Mouse (Mus musculus) heart, postnatal 0 days (tissue): ENCODE data around the gene Tgds. TPM values are rescaled to one million over a fixed set of nuclear protein-coding genes. Genes with fewer than 3 reads are reported as not detected.

Experiments
- ATAC-seq: fragments of 200-750 bp; cut with Nextera tagmentation; 2 replicates; pipeline ENCODE4 v1.8.0; 2017; ENCODE audit warnings: low read depth, moderate number of reproducible peaks, moderate library complexity; ENCODE audit not compliant: insufficient read depth
- DNase-seq: peaks from one replicate; pipeline ENCODE4 v3.0.0-alpha.2; 2016; ENCODE audit warnings: low spot score
- H3K27ac ChIP-seq: fragments of 300-500 bp; sonication (generic); 2 replicates; pipeline ENCODE4 v1.5.1; 2014; ENCODE audit warnings: low read depth, mild to moderate bottlenecking
- H3K27me3 ChIP-seq: fragments of 300-500 bp; sonication (generic); 2 replicates; pipeline ENCODE4 v1.6.1; 2014; ENCODE audit warnings: low read length, mixed read lengths; ENCODE audit not compliant: control insufficient read depth, insufficient read depth
- H3K36me3 ChIP-seq: fragments of 300-500 bp; sonication (generic); replicated peaks from 2 replicates; pipeline ENCODE4 v1.6.1; 2014; ENCODE audit warnings: low read length, mixed read lengths; ENCODE audit not compliant: control insufficient read depth, insufficient read depth
- H3K4me1 ChIP-seq: fragments of 300-500 bp; sonication (generic); 2 replicates; pipeline ENCODE4 v1.6.1; 2014; ENCODE audit warnings: antibody characterized with exemption; ENCODE audit not compliant: control insufficient read depth, insufficient read depth
- H3K4me2 ChIP-seq: fragments of 300-500 bp; sonication (generic); 2 replicates; pipeline ENCODE4 v1.6.1; 2014; ENCODE audit warnings: low read depth, mild to moderate bottlenecking, low read length, moderate library complexity
- H3K4me3 ChIP-seq: fragments of 300-500 bp; sonication (generic); 2 replicates; pipeline ENCODE4 v1.5.1; 2014; ENCODE audit warnings: low read depth, low read length
- H3K9ac ChIP-seq: fragments of 300-500 bp; sonication (generic); replicated peaks from 2 replicates; pipeline ENCODE4 v1.6.1; 2014; ENCODE audit warnings: low read depth, low read length, mixed read lengths
- H3K9me3 ChIP-seq: fragments of 300-500 bp; sonication (generic); replicated peaks from 2 replicates; pipeline ENCODE4 v1.6.1; 2016; ENCODE audit warnings: low read length; ENCODE audit not compliant: control insufficient read depth
- CTCF ChIP-seq: IDR thresholded peaks from 2 replicates; pipeline ENCODE4 v1.5.1; 2016; ENCODE audit warnings: antibody characterized with exemption, control low read depth, low read depth
- EP300 ChIP-seq: IDR thresholded peaks from 2 replicates; pipeline ENCODE4 v1.6.1; 2016; ENCODE audit warnings: antibody characterized with exemption, low read depth
- WGBS: fragments of 180-500 bp; shearing (Covaris S2); extraction: QIAGEN DNeasy Blood & Tissue Kit; methylation state at CpG from one replicate; pipeline ENCODE4 v1.1.7; 2014; 5-methylcytosine and 5-hydroxymethylcytosine counted together
- polyA plus RNA-seq: library from polyadenylated mRNA; unstranded; fragments of >200 nt; fragmentation: Nextera tagmentation; extraction: Ambion mirVana; gene quantifications from 2 replicates; pipeline ENCODE4 v1.2.1, GENCODE M21; 2015
- total RNA-seq: library from RNA; depleted of rRNA; stranded (reverse); fragments of >200 nt; gene quantifications from 2 replicates; pipeline ENCODE4 v1.2.3, GENCODE M21; 2014; ENCODE audit warnings: low replicate concordance; rRNA removed

The Tgds gene
- 15.8 and 17.3 TPM in 2 replicates for total RNA-seq
- polyA plus RNA-seq, result 25.2 and 28.4 TPM in 2 replicates

GRCm38 (mm10) chr14:118132642-118132977, at the start of gene Tgds:
Tgds (minus strand) TSS chr14:118132755.
- no peaks in the 10 kb centered on the region for H3K27me3 ChIP-seq
- H3K36me3 ChIP-seq, result peaks cover 19% of the 10 kb centered on the region
- peak within 1 kb of the TSS; percentile 84 for H3K9ac ChIP-seq
- 0% methylated on average over 28 of the region's 28 CpGs for WGBS
- H3K9me3 ChIP-seq, result no peaks in the 10 kb centered on the region
- TF ChIP-seq EP300 (no peak), CTCF (no peak)
- H3K4me1 ChIP-seq, result peaks cover 10% of the 10 kb centered on the region
- peak within 1 kb of the TSS; percentile 80 for H3K4me2 ChIP-seq
- ATAC-seq (peak; percentile 77), DNase-seq (peak; percentile 97)
- H3K4me3 ChIP-seq, result peak within 1 kb of the TSS; percentile 85
- H3K27ac ChIP-seq, result peak within 1 kb of the TSS; percentile 52; the same call in 1 of the 2 replicates

- Histone ChIP-seq H3K4me2 (peak overlapping the region; percentile 95), H3K9ac (0 out of 2 replicates have a peak overlapping the region, but pooled peaks have one; percentile 38), H3K9me3 (no peaks in the 10 kb centered on the region), H3K36me3 (no peaks in the 10 kb centered on the region), H3K4me3 (peak overlapping the region; percentile 48), H3K27me3 (no peaks in the 10 kb centered on the region), H3K27ac (peak overlapping the region; percentile 58), H3K4me1 (peaks cover 3% of the 10 kb centered on the region; the same call in 1 of the 2 replicates)
- WGBS, result 3% methylated on average over 10 of the region's 10 CpGs
- DNase-seq, result peak; percentile 76
- peak; percentile 85 for ATAC-seq
- TF ChIP-seq EP300, result no peak
- TF ChIP-seq CTCF, result no peak
Measured at GRCm38 (mm10) chr14:118180711-118181177, 48.2 kb upstream of the Tgds start.

DNA sequence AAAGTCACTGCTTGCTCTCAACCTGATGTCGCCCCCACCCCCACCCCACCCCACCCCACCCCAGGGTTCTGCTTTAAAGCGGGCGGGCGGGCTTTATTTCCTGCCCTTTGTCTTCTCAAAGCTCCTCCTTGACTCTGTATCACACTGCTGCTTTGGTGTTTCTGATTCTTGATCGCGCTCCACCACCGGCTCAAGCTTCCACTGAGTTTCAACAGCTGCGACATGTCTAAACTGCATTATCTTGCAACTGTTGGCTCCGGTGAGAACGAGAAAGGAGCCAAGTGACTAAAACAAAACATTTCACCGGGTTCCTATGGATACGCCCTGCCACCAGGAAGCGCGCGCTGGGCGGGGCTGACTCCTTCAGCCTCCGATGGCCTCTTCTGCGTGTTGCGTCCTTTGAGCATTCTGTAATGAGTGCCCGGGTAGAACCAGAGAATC, 47.6 kb upstream of the Tgds start:
- WGBS, result 0% methylated on average over 20 of the region's 20 CpGs
- peak overlapping the region; percentile 23 for H3K9ac ChIP-seq
- peak overlapping the region; percentile 95 for H3K4me2 ChIP-seq
- DNase-seq (peak; percentile 83), ATAC-seq (peak; percentile 90)
- no peaks in the 10 kb centered on the region for H3K9me3 ChIP-seq
- H3K4me1 ChIP-seq, result peaks cover 3% of the 10 kb centered on the region; the same call in 1 of the 2 replicates
- peak overlapping the region; percentile 58 for H3K27ac ChIP-seq
- TF ChIP-seq CTCF (no peak), EP300 (no peak)
- no peaks in the 10 kb centered on the region for H3K36me3 ChIP-seq
- peak overlapping the region; percentile 48 for H3K4me3 ChIP-seq
- H3K27me3 ChIP-seq, result no peaks in the 10 kb centered on the region

- no peaks in the 10 kb centered on the region for H3K9me3 ChIP-seq
- DNase-seq (no peak), ATAC-seq (no peak)
- no peaks in the 10 kb centered on the region for H3K27me3 ChIP-seq
- H3K4me3 ChIP-seq, result peak overlapping the region; percentile 48
- H3K9ac ChIP-seq, result peak overlapping the region; percentile 23
- 38% methylated on average over 7 of the region's 7 CpGs for WGBS
- peak overlapping the region; percentile 58 for H3K27ac ChIP-seq
- H3K36me3 ChIP-seq, result no peaks in the 10 kb centered on the region
- peak overlapping the region; percentile 95 for H3K4me2 ChIP-seq
- peaks cover 3% of the 10 kb centered on the region; the same call in 1 of the 2 replicates for H3K4me1 ChIP-seq
- TF ChIP-seq EP300 (no peak), CTCF (no peak)
Measured at GRCm38 (mm10) chr14:118179701-118180100, 47.1 kb upstream of the Tgds start.

- DNase-seq, result no peak
- no peak for TF ChIP-seq CTCF
- Histone ChIP-seq H3K27ac (no peak overlapping the region), H3K9ac (no peak overlapping the region), H3K4me3 (no peak overlapping the region), H3K27me3 (no peaks in the 10 kb centered on the region), H3K9me3 (no peaks in the 10 kb centered on the region), H3K4me1 (peaks cover 3% of the 10 kb centered on the region; the same call in 1 of the 2 replicates), H3K4me2 (no peak overlapping the region), H3K36me3 (no peaks in the 10 kb centered on the region)
- WGBS, result 42% methylated on average over 1 of the region's 1 CpGs
- no peak for ATAC-seq
Measured at GRCm38 (mm10) chr14:118179251-118179650, 46.7 kb upstream of the Tgds start.

GRCm38 (mm10) chr14:118175694-118176085, 43.1 kb upstream of the Tgds start:
- DNase-seq (no peak), ATAC-seq (no peak)
- TF ChIP-seq CTCF, result no peak
- TF ChIP-seq EP300, result no peak
- peaks cover 3% of the 10 kb centered on the region; the same call in 1 of the 2 replicates for H3K4me1 ChIP-seq
- H3K27ac ChIP-seq, result no peak overlapping the region
- H3K4me2 ChIP-seq, result no peak overlapping the region
- no peaks in the 10 kb centered on the region for H3K36me3 ChIP-seq
- H3K9me3 ChIP-seq, result no peaks in the 10 kb centered on the region
- H3K4me3 ChIP-seq, result no peak overlapping the region
- no peak overlapping the region for H3K9ac ChIP-seq
- no peaks in the 10 kb centered on the region for H3K27me3 ChIP-seq
- 84% methylated on average over 12 of the region's 12 CpGs for WGBS
